Mouse (Mus musculus) kidney, embryonic 16.5 days (tissue): Measurements from ENCODE around the gene Pygl. TPM values are rescaled to one million over a fixed set of nuclear protein-coding genes. Genes with fewer than 3 reads are reported as not detected.

Experiments
- ATAC-seq: fragments of 200-750 bp; cut with Nextera tagmentation; 2 replicates; pipeline ENCODE4 v1.8.0; 2017; ENCODE audit warnings: moderate TSS enrichment; ENCODE audit not compliant: low FRiP score, low TSS enrichment
- H3K27ac ChIP-seq: fragments of 300-500 bp; sonication (generic); 2 replicates; pipeline ENCODE4 v1.5.1; 2014; ENCODE audit warnings: low read length
- H3K27me3 ChIP-seq: fragments of 300-500 bp; sonication (generic); 2 replicates; pipeline ENCODE4 v1.6.1; 2014; ENCODE audit warnings: low read length, control low read depth, mixed read lengths; ENCODE audit not compliant: insufficient read depth
- H3K36me3 ChIP-seq: fragments of 300-500 bp; sonication (generic); 2 replicates; pipeline ENCODE4 v1.6.1; 2014; ENCODE audit warnings: low read length, control low read depth, mixed read lengths; ENCODE audit not compliant: insufficient read depth
- H3K4me1 ChIP-seq: fragments of 300-500 bp; sonication (generic); 2 replicates; pipeline ENCODE4 v1.6.1; 2014; ENCODE audit warnings: low read length, control low read depth, mixed read lengths; ENCODE audit not compliant: insufficient read depth
- H3K4me2 ChIP-seq: fragments of 300-500 bp; sonication (generic); replicated peaks from 2 replicates; pipeline ENCODE4 v1.6.1; 2014; ENCODE audit warnings: low read depth, low read length
- H3K4me3 ChIP-seq: fragments of 300-500 bp; sonication (generic); 2 replicates; pipeline ENCODE4 v1.5.1; 2014; ENCODE audit warnings: mild to moderate bottlenecking, low read length
- H3K9ac ChIP-seq: fragments of 300-500 bp; sonication (generic); replicated peaks from 2 replicates; pipeline ENCODE4 v1.6.1; 2014; ENCODE audit warnings: low read length
- H3K9me3 ChIP-seq: fragments of 300-500 bp; sonication (generic); 2 replicates; pipeline ENCODE4 v1.6.1; 2016; ENCODE audit warnings: low read length, control low read depth
- WGBS: fragments of 180-500 bp; shearing (Covaris S2); extraction: QIAGEN DNeasy Blood & Tissue Kit; methylation state at CpG from one replicate; pipeline ENCODE4 v1.1.7; 2014; 5-methylcytosine and 5-hydroxymethylcytosine counted together
- polyA plus RNA-seq: library from polyadenylated mRNA; unstranded; fragments of >200 nt; fragmentation: Nextera tagmentation; extraction: Ambion mirVana; gene quantifications from 2 replicates; pipeline ENCODE4 v1.2.1, GENCODE M21; 2015

The Pygl gene
- polyA plus RNA-seq, 1 experiment from 2014 or later: 49.1 TPM

DNA sequence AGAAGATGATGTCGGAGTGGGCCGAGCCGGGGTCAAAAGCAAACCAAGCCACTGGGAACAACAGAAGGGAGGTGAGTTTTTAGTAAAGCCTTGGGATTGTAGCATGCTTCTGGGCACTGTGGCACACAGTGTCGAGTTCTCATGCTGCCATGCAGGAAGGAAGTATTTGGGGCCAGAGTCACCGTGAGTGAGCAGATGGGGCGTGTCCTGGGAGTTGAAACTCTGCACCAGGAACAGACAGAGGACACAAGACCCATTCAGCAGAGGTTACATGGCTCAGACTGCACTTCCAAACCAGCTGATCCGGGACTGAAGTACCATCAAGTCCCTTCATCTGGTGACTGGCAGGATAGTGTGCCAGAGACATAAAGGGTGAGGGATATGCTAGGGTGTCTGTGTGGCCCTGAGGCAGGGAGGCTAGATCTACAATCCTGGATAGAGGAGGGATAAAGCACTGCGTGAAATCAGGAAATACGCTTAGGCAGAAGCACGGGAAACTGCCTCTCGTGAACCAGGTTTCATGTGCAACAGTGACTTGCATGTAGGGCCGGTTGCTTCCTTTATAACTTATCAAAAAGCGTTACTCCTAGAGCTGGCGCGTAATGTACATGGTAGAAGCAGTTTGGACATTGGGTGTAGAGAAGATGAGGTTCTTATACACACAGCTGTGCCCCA is 20.1 kb upstream of the Pygl start:
- Histone ChIP-seq H3K4me2 (no peak overlapping the region), H3K9me3 (no peaks in the 10 kb centered on the region), H3K4me1 (no peaks in the 10 kb centered on the region), H3K27me3 (no peaks in the 10 kb centered on the region), H3K27ac (no peak overlapping the region), H3K36me3 (no peaks in the 10 kb centered on the region), H3K4me3 (no peak overlapping the region), H3K9ac (no peak overlapping the region)
- 68% methylated on average over 15 of the region's 15 CpGs for WGBS
- ATAC-seq: no peak

DNA sequence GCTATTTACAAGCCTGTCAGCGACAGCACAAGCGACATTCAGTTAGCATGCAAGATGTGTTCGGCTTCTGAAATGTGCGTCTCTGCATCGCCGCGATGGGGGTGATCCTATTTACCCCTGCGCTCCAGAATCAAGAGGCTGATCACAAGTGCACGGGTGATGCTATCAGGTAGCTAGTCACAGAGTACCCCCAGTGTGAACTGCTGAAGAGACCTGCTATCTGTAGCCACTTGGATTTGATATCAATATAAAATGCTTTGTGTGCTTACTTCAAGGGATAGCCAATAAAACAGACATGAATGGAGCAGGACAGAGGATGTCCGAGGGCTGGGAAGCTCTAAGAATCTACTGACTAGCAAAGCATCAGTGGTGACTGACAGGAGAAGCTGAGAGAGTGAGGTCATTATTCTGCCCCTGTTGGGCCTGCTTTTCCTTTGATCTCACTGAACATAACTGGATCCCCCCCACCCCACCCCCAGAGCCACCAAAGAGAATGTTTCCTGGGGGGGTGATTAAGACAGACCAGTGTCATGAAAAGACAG is 18.4 kb upstream of the Pygl start:
- Histone ChIP-seq H3K9ac (no peak overlapping the region), H3K27me3 (no peaks in the 10 kb centered on the region), H3K4me1 (no peaks in the 10 kb centered on the region), H3K9me3 (no peaks in the 10 kb centered on the region), H3K4me2 (no peak overlapping the region), H3K27ac (no peak overlapping the region), H3K36me3 (no peaks in the 10 kb centered on the region), H3K4me3 (no peak overlapping the region)
- 89% methylated on average over 10 of the region's 10 CpGs for WGBS
- no peak for ATAC-seq

DNA sequence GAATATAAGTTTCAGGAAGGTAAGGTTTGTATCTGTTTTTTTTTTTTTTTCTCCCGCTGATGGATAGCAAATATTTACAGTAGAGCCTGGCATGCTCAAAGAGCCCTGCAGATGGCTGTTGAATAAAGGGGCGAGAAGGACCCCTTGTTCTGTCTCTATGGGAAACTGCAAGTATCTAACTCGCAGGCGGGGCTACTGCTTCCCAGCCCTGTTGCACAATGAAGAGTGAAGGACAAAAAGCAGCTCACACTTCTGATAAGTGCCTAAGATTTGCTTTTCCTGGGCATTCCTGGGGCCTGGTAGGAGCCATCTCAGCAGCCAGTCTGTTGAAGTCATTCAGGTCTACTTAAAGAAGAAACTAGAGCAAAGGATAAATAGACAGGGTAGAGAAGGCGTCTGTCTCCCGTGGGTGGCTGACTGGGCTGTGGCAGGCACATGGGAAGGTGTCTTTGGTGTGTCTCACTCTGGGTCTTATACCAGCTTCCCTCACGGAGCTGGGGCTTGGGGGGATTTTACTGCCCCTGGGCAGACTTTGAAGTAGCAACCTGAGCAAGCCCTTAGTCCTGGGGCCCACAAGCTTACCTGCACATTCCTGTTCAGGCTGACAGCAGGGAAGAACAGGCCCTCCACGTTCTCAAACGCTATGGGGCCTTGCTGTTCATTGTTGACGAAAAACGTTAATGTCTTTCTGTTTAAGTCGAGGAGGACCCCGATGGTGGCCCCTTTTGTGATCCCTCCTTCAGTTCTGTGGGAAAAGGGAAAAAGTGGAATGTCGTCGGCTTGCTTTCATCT is 16.6 kb upstream of the Pygl start:
- Histone ChIP-seq H3K4me1 (no peaks in the 10 kb centered on the region), H3K4me2 (no peak overlapping the region), H3K9ac (no peak overlapping the region), H3K27me3 (no peaks in the 10 kb centered on the region), H3K36me3 (no peaks in the 10 kb centered on the region), H3K9me3 (no peaks in the 10 kb centered on the region), H3K4me3 (no peak overlapping the region), H3K27ac (no peak overlapping the region)
- WGBS: 70% methylated on average over 15 of the region's 15 CpGs
- no peak for ATAC-seq

DNA sequence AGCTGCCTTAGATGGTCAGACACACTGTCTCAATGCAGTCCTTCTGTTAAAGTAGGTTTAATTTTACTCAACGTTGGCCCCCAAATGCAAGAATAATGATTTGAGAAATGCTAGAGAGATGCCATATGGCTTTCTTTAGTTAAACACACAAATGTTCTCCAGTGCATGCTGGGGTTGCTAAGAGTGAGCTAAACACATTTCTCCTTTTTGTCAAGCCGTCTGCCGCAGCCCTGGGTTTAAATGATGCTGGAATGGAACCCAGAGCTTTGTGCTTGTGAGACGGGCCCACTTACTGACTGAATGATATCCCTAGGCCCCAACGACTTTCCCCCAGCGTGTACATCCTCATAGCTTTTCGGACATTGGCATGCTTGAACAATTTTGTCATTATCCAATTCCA is 11.3 kb upstream of the Pygl start:
- H3K4me3 ChIP-seq: no peak overlapping the region
- no peaks in the 10 kb centered on the region for H3K9me3 ChIP-seq
- H3K36me3 ChIP-seq: no peaks in the 10 kb centered on the region
- no peak overlapping the region for H3K9ac ChIP-seq
- no peak overlapping the region for H3K27ac ChIP-seq
- 79% methylated on average over 7 of the region's 7 CpGs for WGBS
- H3K27me3 ChIP-seq: no peaks in the 10 kb centered on the region
- ATAC-seq: no peak
- no peak overlapping the region for H3K4me2 ChIP-seq
- no peaks in the 10 kb centered on the region for H3K4me1 ChIP-seq

DNA sequence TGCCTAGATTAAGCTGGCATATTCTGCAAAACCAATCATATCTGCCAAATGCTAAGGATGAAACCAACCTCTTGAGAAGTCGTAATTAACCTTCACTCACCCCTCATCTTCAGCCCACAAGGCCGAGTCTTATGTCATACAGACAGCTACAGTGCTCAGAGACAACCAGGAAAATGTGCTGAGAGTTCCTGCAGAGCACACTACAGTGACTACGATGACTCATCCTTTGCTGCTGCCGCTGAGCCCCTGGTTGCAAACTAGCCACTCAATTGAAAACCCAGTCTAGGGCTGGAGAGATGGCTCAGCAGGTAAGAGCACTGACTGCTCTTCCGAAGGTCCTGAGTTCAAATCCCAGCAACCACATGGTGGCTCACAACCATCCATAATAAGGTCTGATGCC is 8.5 kb upstream of the Pygl start:
- H3K4me1 ChIP-seq: peaks cover 4% of the 10 kb centered on the region
- no peaks in the 10 kb centered on the region for H3K27me3 ChIP-seq
- H3K9ac ChIP-seq: no peak overlapping the region
- 76% methylated on average over 5 of the region's 5 CpGs for WGBS
- no peak overlapping the region for H3K4me3 ChIP-seq
- ATAC-seq: no peak
- H3K27ac ChIP-seq: no peak overlapping the region
- H3K9me3 ChIP-seq: no peaks in the 10 kb centered on the region
- no peak overlapping the region for H3K4me2 ChIP-seq
- H3K36me3 ChIP-seq: no peaks in the 10 kb centered on the region

DNA sequence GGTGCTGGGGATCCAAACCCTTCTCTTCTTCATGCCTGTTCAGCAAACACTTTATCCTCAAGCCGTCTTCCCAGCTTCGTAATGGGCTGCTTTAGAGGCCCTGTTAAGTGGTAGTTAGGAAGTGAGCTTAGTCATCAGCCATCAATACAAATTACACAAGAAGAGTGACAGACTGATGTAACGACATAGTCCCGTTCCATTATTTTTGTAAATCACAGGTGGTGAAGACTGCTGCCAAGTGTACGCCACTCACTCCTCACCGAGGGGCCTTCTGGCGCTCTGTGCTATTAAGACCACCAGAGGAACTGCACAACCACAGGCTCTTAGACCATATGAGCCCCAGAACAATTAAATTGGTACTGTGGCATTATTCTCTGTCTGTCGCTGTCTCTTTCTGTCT is 7.3 kb upstream of the Pygl start:
- no peak overlapping the region for H3K9ac ChIP-seq
- no peaks in the 10 kb centered on the region for H3K27me3 ChIP-seq
- no peak overlapping the region for H3K4me3 ChIP-seq
- peaks cover 5% of the 10 kb centered on the region for H3K4me1 ChIP-seq
- H3K27ac ChIP-seq: no peak overlapping the region
- no peaks in the 10 kb centered on the region for H3K9me3 ChIP-seq
- ATAC-seq: no peak
- 69% methylated on average over 8 of the region's 8 CpGs for WGBS
- H3K36me3 ChIP-seq: no peaks in the 10 kb centered on the region
- no peak overlapping the region for H3K4me2 ChIP-seq

DNA sequence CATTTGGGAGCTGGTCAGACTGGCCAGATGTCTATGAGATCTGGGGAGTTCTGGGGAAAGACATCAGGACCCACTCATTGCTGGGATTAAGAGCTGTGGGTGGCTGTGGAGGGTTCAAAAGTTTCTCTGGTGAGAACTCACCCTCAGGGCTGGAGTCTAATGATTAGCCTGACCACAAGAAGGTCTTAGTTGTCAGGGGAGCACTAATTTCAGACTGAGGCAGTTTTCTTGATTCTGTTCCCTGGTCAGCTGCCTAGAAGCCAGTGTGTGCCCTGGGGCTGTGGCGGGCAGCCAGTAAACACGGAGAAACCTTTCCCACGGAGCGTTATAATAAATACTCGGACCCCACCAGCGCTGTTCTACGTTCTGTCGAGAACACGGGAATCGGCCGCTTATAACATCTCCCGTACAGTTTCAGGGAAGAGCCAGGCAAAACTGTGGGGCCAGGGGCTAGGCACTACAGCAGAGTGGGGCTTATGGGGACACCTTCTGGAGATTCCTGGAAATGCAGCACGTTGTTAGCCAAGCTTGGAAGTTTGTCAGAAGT is 3.7 kb upstream of the Pygl start:
- H3K9me3 ChIP-seq: no peaks in the 10 kb centered on the region
- H3K27me3 ChIP-seq: no peaks in the 10 kb centered on the region
- H3K9ac ChIP-seq: peak overlapping the region; percentile 63
- no peaks in the 10 kb centered on the region for H3K36me3 ChIP-seq
- 7% methylated on average over 13 of the region's 13 CpGs for WGBS
- peak; percentile 84 for ATAC-seq
- H3K4me1 ChIP-seq: peaks cover 9% of the 10 kb centered on the region
- peak overlapping the region; percentile 58 for H3K27ac ChIP-seq
- H3K4me2 ChIP-seq: peak overlapping the region; percentile 81
- peak overlapping the region; percentile 45 for H3K4me3 ChIP-seq

DNA sequence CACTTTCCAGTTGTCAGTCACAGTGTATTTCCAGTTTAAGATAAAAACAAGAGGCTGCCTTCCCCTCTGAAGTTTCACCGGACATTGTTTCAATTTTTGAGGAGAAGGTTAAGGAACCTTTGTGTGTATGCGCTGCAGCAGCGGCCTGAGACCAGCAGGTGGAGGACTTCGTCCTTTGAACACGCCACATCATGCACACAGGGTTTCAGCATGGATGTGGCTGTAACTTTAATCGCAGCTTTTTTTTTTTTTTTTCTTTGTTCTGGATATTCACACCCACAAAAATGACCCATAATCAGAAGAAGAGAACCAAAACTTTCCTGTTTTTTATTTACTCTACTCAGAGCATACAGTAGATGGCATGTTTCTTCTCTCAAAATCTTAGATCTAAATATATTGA is 3.1 kb upstream of the Pygl start:
- WGBS: 15% methylated on average over 6 of the region's 6 CpGs
- no peak overlapping the region for H3K4me2 ChIP-seq
- H3K4me3 ChIP-seq: no peak overlapping the region
- H3K27me3 ChIP-seq: no peaks in the 10 kb centered on the region
- H3K9ac ChIP-seq: no peak overlapping the region
- no peaks in the 10 kb centered on the region for H3K36me3 ChIP-seq
- no peak overlapping the region for H3K27ac ChIP-seq
- peaks cover 9% of the 10 kb centered on the region for H3K4me1 ChIP-seq
- ATAC-seq: peak; percentile 85
- H3K9me3 ChIP-seq: no peaks in the 10 kb centered on the region

DNA sequence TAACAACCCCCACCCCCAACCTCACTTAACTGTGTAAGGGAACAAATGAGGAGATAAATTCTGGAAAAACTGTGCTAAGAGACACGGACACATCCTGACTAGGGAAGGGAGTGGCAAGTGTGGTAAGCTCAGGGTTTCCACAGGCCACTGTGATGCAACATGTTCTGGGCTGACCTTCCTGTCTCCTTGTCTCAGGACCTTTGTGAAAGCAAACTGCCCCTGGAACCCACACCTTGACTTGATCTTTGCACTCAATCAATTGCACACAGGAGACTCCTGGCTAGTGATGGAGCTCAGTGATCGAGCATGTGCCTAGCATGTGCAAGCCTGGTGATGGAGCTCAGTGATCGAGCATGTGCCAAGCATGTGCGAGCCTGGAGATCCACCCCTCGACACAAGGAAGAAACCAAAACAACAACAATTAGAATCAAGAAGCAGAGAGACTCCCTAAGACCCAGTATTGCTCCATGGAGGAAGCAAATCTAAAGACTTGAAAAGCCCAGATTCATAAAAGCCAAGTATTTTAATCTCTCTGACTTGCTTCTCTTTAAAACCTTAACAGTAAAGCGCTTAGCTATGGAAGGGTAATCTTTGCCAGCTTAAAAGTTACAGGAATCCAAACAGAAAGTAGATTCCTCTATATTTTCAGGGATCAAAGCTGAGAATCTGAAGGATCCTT is 2.5 kb upstream of the Pygl start:
- Histone ChIP-seq H3K4me2 (no peak overlapping the region), H3K27ac (no peak overlapping the region), H3K9ac (no peak overlapping the region), H3K9me3 (no peaks in the 10 kb centered on the region), H3K27me3 (no peaks in the 10 kb centered on the region), H3K4me3 (no peak overlapping the region), H3K4me1 (peaks cover 9% of the 10 kb centered on the region), H3K36me3 (no peaks in the 10 kb centered on the region)
- ATAC-seq: no peak
- WGBS: 86% methylated on average over 6 of the region's 6 CpGs
